Mouse (Mus musculus): Measurements from ENCODE around the gene Npw. TPM values are rescaled to one million over a fixed set of nuclear protein-coding genes. Genes with fewer than 3 reads are reported as not detected.
A peak's percentile ranks its signal among the peaks of the same experiment; 100 is the strongest.

The Npw gene
- total RNA-seq, 2 experiments from 2014 or later = 0.58 to 1.4 TPM

GRCm38 (mm10) chr17:24647493-24647892 lies 10.8 kb downstream of the Npw start:
- no peak for TF ChIP-seq CTCF (IDR thresholded peaks at IDR 0.05)
- no peak for DNase-seq (ENCODE audit: extremely low spot score in 1 of 2, low spot score in 2 of 2)
- peak overlapping the region; percentile 62 for H3K27ac ChIP-seq
- intact Hi-C loops (cut with DNase I) = no loop called here
- H3K4me3 ChIP-seq = peak overlapping the region; percentile 30

DNA sequence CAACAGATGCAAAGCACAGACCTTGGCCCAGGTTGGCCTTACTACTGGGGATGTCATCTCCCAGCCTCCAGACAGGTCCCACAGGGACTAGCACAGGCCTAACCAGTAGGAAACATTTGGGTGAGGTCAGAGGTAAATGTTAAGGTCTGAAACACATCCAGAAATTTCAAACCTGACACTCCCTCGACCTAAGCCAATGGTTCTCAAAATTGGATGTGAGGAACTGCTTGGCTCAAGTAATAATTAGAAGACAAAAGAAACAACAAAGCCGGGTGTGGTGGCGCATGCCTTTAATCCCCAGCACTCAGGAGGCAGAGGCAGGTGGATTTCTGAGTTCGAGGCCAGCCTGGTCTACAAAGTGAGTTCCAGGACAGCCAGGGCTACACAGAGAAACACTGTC lies 11.9 kb downstream of the Npw start:
- TF ChIP-seq CTCF (IDR thresholded peaks at IDR 0.05) = no peak
- Histone ChIP-seq H3K4me3 (no peak overlapping the region), H3K27ac (peak overlapping the region; percentile 62; the same call in 1 of the 2 replicates)
- no peak for DNase-seq (ENCODE audit: extremely low spot score in 1 of 2, low spot score in 2 of 2)
- intact Hi-C loops (cut with DNase I) = no loop called here

GRCm38 (mm10) chr17:24645916-24646315 lies 12.3 kb downstream of the Npw start:
- DNase-seq (ENCODE audit: extremely low spot score in 1 of 2, low spot score in 2 of 2) = no peak
- Histone ChIP-seq H3K27ac (peak overlapping the region; percentile 85), H3K4me3 (no peak overlapping the region)
- no peak for TF ChIP-seq CTCF (IDR thresholded peaks at IDR 0.05)
- intact Hi-C loops (cut with DNase I) = no loop called here

DNA sequence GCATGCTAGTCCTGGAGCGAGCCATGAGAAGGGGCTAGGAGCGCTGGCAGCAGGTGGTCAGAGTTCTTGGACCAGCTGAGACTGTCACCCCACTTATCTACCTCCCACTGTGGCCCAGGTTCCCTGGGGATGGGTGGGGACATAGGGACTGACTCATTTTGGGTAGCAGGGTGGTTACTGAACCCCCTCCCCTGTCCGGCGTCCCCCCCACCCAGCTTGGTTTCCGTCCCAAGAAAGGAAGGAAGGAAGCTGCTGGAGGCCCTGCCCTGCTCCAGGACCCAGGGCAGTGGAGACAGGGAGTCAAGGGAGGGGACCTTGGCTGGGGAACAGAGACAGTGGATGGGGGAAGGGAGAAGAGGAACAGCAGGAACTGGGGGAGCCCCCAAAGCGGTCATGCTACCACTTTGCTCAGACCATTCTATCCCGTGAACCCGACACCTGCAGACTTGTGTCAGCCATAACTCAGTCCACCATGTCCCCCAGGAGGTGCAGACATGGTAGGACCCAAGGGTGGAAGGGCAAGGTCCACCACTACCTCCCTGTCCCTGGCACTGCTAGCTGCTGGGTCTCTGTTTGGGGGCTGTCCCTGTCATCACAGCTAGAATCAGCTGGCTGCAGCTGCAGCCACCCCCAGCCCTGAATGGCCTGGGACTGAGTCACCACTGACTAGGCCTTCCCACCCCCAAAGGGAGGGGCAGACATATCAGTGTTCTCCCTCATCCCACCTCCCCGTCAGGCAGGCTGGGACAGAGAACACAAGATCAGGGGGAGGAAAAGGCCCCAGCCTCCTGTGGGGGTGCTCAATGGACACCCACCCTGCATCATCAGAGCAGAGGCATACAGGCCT lies 13.2 kb downstream of the Npw start:
- Histone ChIP-seq H3K27ac (peak overlapping the region; percentile 85), H3K4me3 (peak overlapping the region; percentile 28; the same call in 1 of the 2 replicates)
- intact Hi-C loops (cut with DNase I) = no loop called here
- DNase-seq (ENCODE audit: extremely low spot score in 1 of 2, low spot score in 2 of 2) = peak in 1 of 2 experiments; percentile 29
- TF ChIP-seq CTCF (IDR thresholded peaks at IDR 0.05) = no peak

DNA sequence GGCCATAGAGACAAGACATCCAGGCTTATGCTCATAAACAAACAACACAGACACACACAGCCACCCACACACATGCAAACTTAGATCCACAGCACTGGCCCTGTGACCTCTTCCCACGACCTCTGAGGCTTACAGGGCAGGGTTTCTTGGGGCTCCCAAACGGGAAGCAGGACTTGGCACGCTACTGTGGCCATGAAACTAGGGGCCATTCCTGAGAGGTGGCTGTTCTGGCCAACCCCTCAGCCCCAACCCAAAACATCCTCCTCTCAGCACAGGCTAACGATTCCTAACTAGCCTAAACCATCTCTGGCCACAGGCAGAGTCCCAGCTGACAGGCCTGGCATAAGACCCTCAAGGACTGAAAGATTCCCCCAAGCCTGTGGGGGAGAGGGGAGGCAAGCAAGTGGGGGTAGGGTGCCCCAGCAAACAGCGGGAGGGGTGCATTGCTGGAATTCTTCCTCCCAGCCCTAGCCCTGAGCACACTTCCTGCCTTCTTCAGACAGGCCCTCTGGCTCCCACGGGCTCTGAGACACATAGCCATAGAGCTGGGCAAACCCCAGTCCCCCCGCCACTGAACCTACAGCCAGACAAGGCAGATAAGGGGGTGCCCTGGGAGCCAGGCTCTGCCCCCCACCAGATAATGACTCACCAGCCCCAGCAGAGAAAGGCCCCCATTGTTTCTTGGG lies 14.1 kb downstream of the Npw start:
- Histone ChIP-seq H3K4me3 (peak overlapping the region; percentile 28), H3K27ac (peak overlapping the region; percentile 85)
- no peak for DNase-seq (ENCODE audit: extremely low spot score in 1 of 2, low spot score in 2 of 2)
- TF ChIP-seq CTCF (IDR thresholded peaks at IDR 0.05) = no peak
- intact Hi-C loops (cut with DNase I) = no loop called here

- peak overlapping the region; percentile 7; the same call in 1 of the 2 replicates for H3K4me3 ChIP-seq
- no peak for DNase-seq (ENCODE audit: extremely low spot score in 1 of 2, low spot score in 2 of 2)
Observed at GRCm38 (mm10) chr17:24642791-24643343, 15.4 kb downstream of the Npw start.

DNA sequence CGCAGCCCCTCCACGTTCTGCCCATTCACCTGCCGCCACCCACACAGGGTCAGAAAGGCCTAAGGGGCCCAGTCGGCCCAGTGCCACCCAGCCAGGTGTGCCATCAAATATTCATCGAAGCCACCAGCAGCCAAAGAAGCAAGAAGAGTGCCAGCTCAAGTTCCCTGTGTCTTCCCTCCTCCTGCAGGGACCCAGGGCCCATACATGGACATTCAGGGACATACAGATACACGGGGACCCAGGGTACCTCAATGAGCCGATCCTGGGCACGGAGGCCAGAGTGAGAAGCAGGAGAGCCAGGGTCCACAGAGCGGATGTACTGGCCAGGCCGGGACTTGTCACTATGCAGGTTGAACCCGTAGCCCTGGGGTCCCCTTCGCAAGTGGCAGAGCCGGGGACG lies 16.3 kb downstream of the Npw start:
- Histone ChIP-seq H3K4me3 (no peak overlapping the region), H3K27ac (no peak overlapping the region)
- DNase-seq (ENCODE audit: extremely low spot score in 1 of 2, low spot score in 2 of 2) = no peak
- intact Hi-C loops (cut with DNase I) = no loop called here
- TF ChIP-seq CTCF (IDR thresholded peaks at IDR 0.05) = no peak

More at GRCm38 (mm10) chr17:24642791-24643343, 15.4 kb downstream of the Npw start:
- intact Hi-C loops (cut with DNase I) = no loop called here
- H3K27ac ChIP-seq = peak overlapping the region; percentile 85; the same call in 1 of the 2 replicates
- TF ChIP-seq CTCF (IDR thresholded peaks at IDR 0.05) = no peak

DNA sequence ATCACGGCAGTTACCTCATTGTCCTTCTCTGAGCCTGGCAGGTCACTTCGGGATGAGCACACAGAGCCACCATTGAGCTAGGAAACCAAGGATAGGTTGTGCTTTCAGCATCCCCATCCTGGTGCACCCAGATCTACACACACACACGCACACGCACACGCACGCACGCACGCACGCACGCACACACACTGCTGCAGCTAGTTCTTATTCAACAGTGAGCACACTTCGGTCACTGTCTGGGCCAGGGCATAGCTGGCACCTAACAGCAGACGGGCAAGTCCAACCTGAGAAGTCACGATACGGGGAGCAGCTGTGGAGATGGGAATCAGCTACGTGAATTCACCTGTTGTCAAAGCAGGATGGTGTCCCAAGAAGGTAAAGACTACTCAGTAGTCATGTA lies 17.7 kb downstream of the Npw start:
- Histone ChIP-seq H3K4me3 (no peak overlapping the region), H3K27ac (no peak overlapping the region)
- intact Hi-C loops (cut with DNase I) = no loop called here
- no peak for TF ChIP-seq CTCF (IDR thresholded peaks at IDR 0.05)
- DNase-seq (ENCODE audit: extremely low spot score in 1 of 2, low spot score in 2 of 2) = no peak

DNA sequence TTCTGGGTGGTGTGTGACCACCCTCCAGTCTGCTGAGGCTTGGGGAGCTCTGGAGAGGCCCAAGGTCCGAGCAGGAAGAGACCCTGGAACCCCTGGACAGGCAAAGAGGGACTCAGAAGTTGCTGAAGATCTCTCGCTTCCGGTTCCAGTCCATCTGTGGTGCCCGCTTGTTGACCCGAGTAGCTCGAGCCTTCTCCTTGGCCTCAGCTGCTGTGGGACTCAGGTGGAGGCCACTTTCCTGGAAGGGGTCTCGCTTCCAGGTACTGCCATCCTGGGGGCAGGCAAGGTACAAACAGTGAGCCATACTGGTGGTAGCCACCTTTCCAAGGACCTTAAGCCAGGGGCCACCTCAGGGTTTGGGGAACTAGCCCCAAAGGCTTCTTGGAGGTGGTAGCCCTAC lies 18.1 kb downstream of the Npw start:
- H3K27ac ChIP-seq = no peak overlapping the region
- TF ChIP-seq CTCF (IDR thresholded peaks at IDR 0.05) = no peak
- DNase-seq (ENCODE audit: extremely low spot score in 1 of 2, low spot score in 2 of 2) = no peak
- intact Hi-C loops (cut with DNase I) = no loop called here
- no peak overlapping the region for H3K4me3 ChIP-seq

DNA sequence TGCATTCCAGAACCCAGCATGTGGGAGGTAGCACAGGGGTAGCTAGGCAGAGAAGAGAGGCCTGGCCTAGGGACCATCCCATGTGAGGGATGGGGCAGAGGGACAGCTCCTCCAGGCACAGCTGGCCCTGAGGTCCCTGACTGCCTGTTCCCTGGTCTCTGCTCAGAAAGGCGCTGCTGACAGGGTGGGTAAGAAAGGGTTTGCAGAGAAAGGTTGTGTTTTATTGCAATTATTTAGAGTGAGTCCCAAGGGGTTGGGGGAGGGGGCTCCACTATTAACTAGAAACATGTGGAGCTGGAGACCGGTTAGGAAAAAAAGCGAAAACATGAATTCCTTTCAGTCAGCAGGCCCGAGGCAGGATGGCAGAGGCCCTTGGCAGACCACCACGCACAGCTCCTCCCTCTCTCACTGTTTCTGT lies 18.7 kb downstream of the Npw start:
- Histone ChIP-seq H3K4me3 (no peak overlapping the region), H3K27ac (no peak overlapping the region)
- intact Hi-C loops (cut with DNase I) = no loop called here
- no peak for TF ChIP-seq CTCF (IDR thresholded peaks at IDR 0.05)
- DNase-seq (ENCODE audit: extremely low spot score in 1 of 2, low spot score in 2 of 2) = no peak

DNA sequence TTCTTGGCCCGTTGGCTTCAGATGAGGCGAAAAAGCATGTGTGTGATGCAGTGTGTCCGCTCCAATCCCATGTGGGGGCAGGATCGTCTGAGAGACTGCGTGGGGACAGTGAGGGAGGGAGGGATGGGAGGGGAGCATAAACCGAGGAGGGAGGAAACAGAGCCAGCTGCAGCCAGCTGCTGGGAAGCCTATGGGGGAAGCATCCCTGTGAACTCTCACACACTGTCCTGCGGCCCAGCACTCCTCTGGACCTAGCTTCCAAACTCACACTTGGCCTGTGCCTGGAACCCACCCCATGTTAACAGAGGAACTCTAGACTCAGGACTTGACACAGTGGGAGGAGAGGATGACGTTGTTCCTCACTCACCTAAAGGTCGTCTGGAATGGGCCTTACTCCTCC lies 19.4 kb downstream of the Npw start:
- Histone ChIP-seq H3K4me3 (no peak overlapping the region), H3K27ac (no peak overlapping the region)
- no peak for DNase-seq (ENCODE audit: extremely low spot score in 1 of 2, low spot score in 2 of 2)
- intact Hi-C loops (cut with DNase I) = no loop called here
- TF ChIP-seq CTCF (IDR thresholded peaks at IDR 0.05) = no peak

- TF ChIP-seq CTCF (IDR thresholded peaks at IDR 0.05) = no peak
- no peak for DNase-seq (ENCODE audit: extremely low spot score in 1 of 2, low spot score in 2 of 2)
- intact Hi-C loops (cut with DNase I) = no loop called here
- no peak overlapping the region for H3K4me3 ChIP-seq
- no peak overlapping the region for H3K27ac ChIP-seq
Observed at GRCm38 (mm10) chr17:24638214-24638613, 20.0 kb downstream of the Npw start.
